Mouse (Mus musculus) lung, postnatal 0 days (tissue): ENCODE measurements around the gene Syngr2.

Source experiments
- CTCF ChIP-seq: IDR thresholded peaks from 2 replicates; pipeline ENCODE4 v1.5.1; 2016; ENCODE audit warnings: antibody characterized with exemption, mild to moderate bottlenecking
- EP300 ChIP-seq: IDR thresholded peaks from 2 replicates; pipeline ENCODE4 v1.6.1; 2016; ENCODE audit warnings: antibody characterized with exemption, mild to moderate bottlenecking, control low read depth

DNA sequence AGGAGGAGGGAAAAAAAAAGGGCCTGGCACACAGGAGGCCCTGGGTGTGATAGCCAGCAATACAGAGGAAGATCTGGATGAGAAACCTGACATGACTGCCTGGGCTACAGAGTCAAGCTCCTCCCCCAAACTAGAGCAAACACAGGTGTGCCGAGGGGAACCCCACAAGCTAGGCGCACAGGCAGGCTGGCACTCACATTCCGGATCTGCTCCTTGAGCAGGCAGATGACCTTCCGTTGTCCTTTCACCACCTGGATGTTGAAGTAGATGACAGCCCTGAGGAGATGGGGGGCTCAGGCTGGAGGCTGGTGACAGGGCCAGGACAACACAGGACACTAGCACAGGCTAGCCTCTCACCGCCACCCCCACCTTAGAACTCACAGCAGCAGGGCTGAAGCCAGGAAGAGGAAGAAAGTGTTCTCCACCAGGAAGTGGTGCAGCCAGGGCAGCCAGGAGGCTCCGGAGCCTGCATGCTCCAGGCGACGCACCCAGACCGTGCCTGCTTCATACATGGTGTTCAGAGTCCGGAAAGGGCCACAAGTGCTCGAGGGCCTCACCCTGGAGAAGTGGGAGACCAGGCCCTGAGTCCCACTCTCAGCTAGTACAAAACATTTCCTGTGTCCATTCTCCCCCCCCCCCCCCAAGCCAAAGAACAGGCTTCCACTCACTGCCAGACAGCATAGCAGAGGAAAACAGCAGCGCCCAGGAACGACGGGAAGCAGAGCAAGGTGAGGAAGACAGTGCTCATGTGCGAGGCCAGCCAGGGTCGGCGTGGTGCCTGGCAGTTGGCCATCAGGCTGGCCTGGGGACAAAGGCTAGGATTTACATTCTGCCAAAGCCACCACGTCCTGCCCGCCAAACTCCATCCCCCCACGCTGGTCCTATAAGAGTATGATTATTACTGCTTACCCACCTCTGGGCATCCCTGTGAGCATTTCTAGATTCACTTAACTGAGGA is 40.5 kb upstream of the Syngr2 start:
- no peak for TF ChIP-seq EP300
- no peak for TF ChIP-seq CTCF
